Mouse (Mus musculus) liver, embryonic 13.5 days (tissue): ENCODE data around the gene Cobll1. TPM values are rescaled to one million over a fixed set of nuclear protein-coding genes. Genes with fewer than 3 reads are reported as not detected.

Experiments used
- ATAC-seq: fragments of 200-750 bp; cut with Nextera tagmentation; 2 replicates; pipeline ENCODE4 v1.8.0; 2017; ENCODE audit warnings: low read depth, mild to moderate bottlenecking, moderate number of reproducible peaks, moderate library complexity
- DNase-seq: peaks from one replicate; pipeline ENCODE4 v3.0.0; 2022
- H3K27ac ChIP-seq: fragments of 300-500 bp; sonication (generic); 2 replicates; pipeline ENCODE4 v1.5.1; 2015; ENCODE audit warnings: moderate library complexity, mild to moderate bottlenecking, inconsistent platforms
- H3K27me3 ChIP-seq: fragments of 300-500 bp; sonication (generic); 2 replicates; pipeline ENCODE4 v1.6.1; 2015; ENCODE audit warnings: mild to moderate bottlenecking, inconsistent platforms
- H3K36me3 ChIP-seq: fragments of 300-500 bp; sonication (generic); 2 replicates; pipeline ENCODE4 v1.6.1; 2015; ENCODE audit warnings: mild to moderate bottlenecking, inconsistent platforms
- H3K4me1 ChIP-seq: fragments of 300-500 bp; sonication (generic); replicated peaks from 2 replicates; pipeline ENCODE4 v1.6.1; 2015; ENCODE audit warnings: inconsistent platforms
- H3K4me2 ChIP-seq: fragments of 300-500 bp; sonication (generic); 2 replicates; pipeline ENCODE4 v1.6.1; 2015; ENCODE audit warnings: inconsistent platforms, mild to moderate bottlenecking, moderate library complexity
- H3K4me3 ChIP-seq: fragments of 300-500 bp; sonication (generic); replicated peaks from 2 replicates; pipeline ENCODE4 v1.5.1; 2015; ENCODE audit warnings: mild to moderate bottlenecking, inconsistent platforms
- H3K9ac ChIP-seq: fragments of 300-500 bp; sonication (generic); 2 replicates; pipeline ENCODE4 v1.6.1; 2015; ENCODE audit warnings: mild to moderate bottlenecking, inconsistent platforms
- H3K9me3 ChIP-seq: fragments of 300-500 bp; sonication (generic); replicated peaks from 2 replicates; pipeline ENCODE4 v1.6.1; 2016; ENCODE audit warnings: inconsistent platforms
- WGBS: fragments of 180-500 bp; shearing (Covaris S2); methylation state at CpG from one replicate; pipeline ENCODE4 v1.1.7; 2015; ENCODE audit not compliant: insufficient replicate concordance; 5-methylcytosine and 5-hydroxymethylcytosine counted together
- polyA plus RNA-seq: library from polyadenylated mRNA; unstranded; fragments of >200 nt; fragmentation: Nextera tagmentation; extraction: Ambion mirVana; gene quantifications from 2 replicates; pipeline ENCODE4 v1.2.1, GENCODE M21; 2015

Gene Cobll1
- polyA plus RNA-seq, 1 experiment from 2014 or later: 2.3 TPM

- Histone ChIP-seq H3K4me3 (no peak overlapping the region), H3K4me1 (no peaks in the 10 kb centered on the region), H3K4me2 (no peak overlapping the region), H3K9me3 (no peaks in the 10 kb centered on the region), H3K27ac (no peak overlapping the region), H3K9ac (no peak overlapping the region), H3K36me3 (no peaks in the 10 kb centered on the region), H3K27me3 (no peaks in the 10 kb centered on the region)
- ATAC-seq (no peak), DNase-seq (no peak)
- 71% methylated on average over 9 of the region's 9 CpGs for WGBS
These were observed 20.9 kb downstream of the Cobll1 start for GRCm38 (mm10) chr2:65218318-65218717.

GRCm38 (mm10) chr2:65217677-65218076 is 21.5 kb downstream of the Cobll1 start:
- Histone ChIP-seq H3K9ac (no peak overlapping the region), H3K4me1 (no peaks in the 10 kb centered on the region), H3K9me3 (no peaks in the 10 kb centered on the region), H3K27me3 (no peaks in the 10 kb centered on the region), H3K4me2 (no peak overlapping the region), H3K36me3 (no peaks in the 10 kb centered on the region), H3K27ac (no peak overlapping the region), H3K4me3 (no peak overlapping the region)
- WGBS: 78% methylated on average over 6 of the region's 6 CpGs
- no peak for DNase-seq
- no peak for ATAC-seq

GRCm38 (mm10) chr2:65216163-65216562 is 23.0 kb downstream of the Cobll1 start:
- H3K9me3 ChIP-seq: no peaks in the 10 kb centered on the region
- DNase-seq (no peak), ATAC-seq (no peak)
- no peak overlapping the region for H3K4me3 ChIP-seq
- H3K4me2 ChIP-seq: no peak overlapping the region
- no peak overlapping the region for H3K27ac ChIP-seq
- H3K4me1 ChIP-seq: no peaks in the 10 kb centered on the region
- no peaks in the 10 kb centered on the region for H3K27me3 ChIP-seq
- H3K36me3 ChIP-seq: no peaks in the 10 kb centered on the region
- no peak overlapping the region for H3K9ac ChIP-seq

GRCm38 (mm10) chr2:65214556-65214955 is 24.6 kb downstream of the Cobll1 start:
- no peaks in the 10 kb centered on the region for H3K27me3 ChIP-seq
- DNase-seq: no peak
- H3K9ac ChIP-seq: no peak overlapping the region
- no peaks in the 10 kb centered on the region for H3K36me3 ChIP-seq
- WGBS: 76% methylated on average over 1 of the region's 1 CpGs
- no peak overlapping the region for H3K4me3 ChIP-seq
- H3K4me2 ChIP-seq: no peak overlapping the region
- no peak for ATAC-seq
- no peaks in the 10 kb centered on the region for H3K4me1 ChIP-seq
- H3K9me3 ChIP-seq: no peaks in the 10 kb centered on the region
- H3K27ac ChIP-seq: no peak overlapping the region

- H3K36me3 ChIP-seq: no peaks in the 10 kb centered on the region
- H3K27ac ChIP-seq: no peak overlapping the region
- DNase-seq: no peak
- no peak for ATAC-seq
- no peaks in the 10 kb centered on the region for H3K27me3 ChIP-seq
- H3K9ac ChIP-seq: no peak overlapping the region
- H3K4me2 ChIP-seq: no peak overlapping the region
- WGBS: 70% methylated on average over 3 of the region's 3 CpGs
- no peak overlapping the region for H3K4me3 ChIP-seq
- H3K4me1 ChIP-seq: no peaks in the 10 kb centered on the region
- no peaks in the 10 kb centered on the region for H3K9me3 ChIP-seq
These were observed 25.5 kb downstream of the Cobll1 start for GRCm38 (mm10) chr2:65213675-65214074.

- no peak overlapping the region for H3K27ac ChIP-seq
- no peak for ATAC-seq
- no peak for DNase-seq
- no peaks in the 10 kb centered on the region for H3K27me3 ChIP-seq
- H3K4me2 ChIP-seq: no peak overlapping the region
- H3K4me1 ChIP-seq: no peaks in the 10 kb centered on the region
- no peaks in the 10 kb centered on the region for H3K9me3 ChIP-seq
- no peak overlapping the region for H3K9ac ChIP-seq
- no peaks in the 10 kb centered on the region for H3K36me3 ChIP-seq
- 66% methylated on average over 3 of the region's 3 CpGs for WGBS
- H3K4me3 ChIP-seq: no peak overlapping the region
These were observed 27.6 kb downstream of the Cobll1 start for GRCm38 (mm10) chr2:65211620-65212019.

GRCm38 (mm10) chr2:65207750-65208149 is 31.5 kb downstream of the Cobll1 start:
- no peaks in the 10 kb centered on the region for H3K27me3 ChIP-seq
- no peak overlapping the region for H3K9ac ChIP-seq
- no peaks in the 10 kb centered on the region for H3K4me1 ChIP-seq
- ATAC-seq: no peak
- no peak overlapping the region for H3K27ac ChIP-seq
- no peak overlapping the region for H3K4me2 ChIP-seq
- WGBS: 61% methylated on average over 2 of the region's 2 CpGs
- no peak overlapping the region for H3K4me3 ChIP-seq
- no peaks in the 10 kb centered on the region for H3K36me3 ChIP-seq
- no peak for DNase-seq
- no peaks in the 10 kb centered on the region for H3K9me3 ChIP-seq

GRCm38 (mm10) chr2:65203699-65204098 is 35.5 kb downstream of the Cobll1 start:
- H3K4me2 ChIP-seq: no peak overlapping the region
- no peak for DNase-seq
- H3K4me3 ChIP-seq: no peak overlapping the region
- no peak overlapping the region for H3K9ac ChIP-seq
- no peaks in the 10 kb centered on the region for H3K9me3 ChIP-seq
- no peaks in the 10 kb centered on the region for H3K36me3 ChIP-seq
- WGBS: 62% methylated on average over 7 of the region's 7 CpGs
- H3K4me1 ChIP-seq: no peaks in the 10 kb centered on the region
- no peak for ATAC-seq
- H3K27me3 ChIP-seq: no peaks in the 10 kb centered on the region
- no peak overlapping the region for H3K27ac ChIP-seq

GRCm38 (mm10) chr2:65199706-65200105 is 39.5 kb downstream of the Cobll1 start:
- H3K4me2 ChIP-seq: no peak overlapping the region
- WGBS: 59% methylated on average over 9 of the region's 9 CpGs

GRCm38 (mm10) chr2:65198605-65199004 is 40.6 kb downstream of the Cobll1 start:
- DNase-seq: no peak
- 66% methylated on average over 3 of the region's 3 CpGs for WGBS
- H3K9me3 ChIP-seq: no peaks in the 10 kb centered on the region
- no peak overlapping the region for H3K4me3 ChIP-seq
- H3K9ac ChIP-seq: no peak overlapping the region
- ATAC-seq: no peak
- no peak overlapping the region for H3K4me2 ChIP-seq
- no peaks in the 10 kb centered on the region for H3K27me3 ChIP-seq
- no peak overlapping the region for H3K27ac ChIP-seq
- no peaks in the 10 kb centered on the region for H3K4me1 ChIP-seq
- H3K36me3 ChIP-seq: no peaks in the 10 kb centered on the region

More at GRCm38 (mm10) chr2:65199706-65200105, 39.5 kb downstream of the Cobll1 start:
- no peaks in the 10 kb centered on the region for H3K9me3 ChIP-seq
- no peak overlapping the region for H3K27ac ChIP-seq
- DNase-seq (no peak), ATAC-seq (no peak)
- H3K36me3 ChIP-seq: no peaks in the 10 kb centered on the region
- no peaks in the 10 kb centered on the region for H3K27me3 ChIP-seq
- H3K4me1 ChIP-seq: no peaks in the 10 kb centered on the region
- H3K9ac ChIP-seq: no peak overlapping the region
- H3K4me3 ChIP-seq: no peak overlapping the region

- Histone ChIP-seq H3K4me3 (no peak overlapping the region), H3K4me1 (no peaks in the 10 kb centered on the region), H3K27ac (no peak overlapping the region), H3K4me2 (no peak overlapping the region), H3K9ac (no peak overlapping the region), H3K27me3 (no peaks in the 10 kb centered on the region), H3K9me3 (no peaks in the 10 kb centered on the region), H3K36me3 (no peaks in the 10 kb centered on the region)
- ATAC-seq (no peak), DNase-seq (no peak)
- 68% methylated on average over 1 of the region's 1 CpGs for WGBS
These were observed 42.2 kb downstream of the Cobll1 start for GRCm38 (mm10) chr2:65196994-65197393.

- Histone ChIP-seq H3K4me1 (peaks cover 4% of the 10 kb centered on the region; the same call in 1 of the 2 replicates), H3K27ac (no peak overlapping the region), H3K27me3 (no peaks in the 10 kb centered on the region), H3K4me2 (no peak overlapping the region), H3K9me3 (no peaks in the 10 kb centered on the region), H3K9ac (no peak overlapping the region), H3K36me3 (no peaks in the 10 kb centered on the region), H3K4me3 (no peak overlapping the region)
- no peak for DNase-seq
- ATAC-seq: no peak
- 68% methylated on average over 9 of the region's 9 CpGs for WGBS
These were observed 43.8 kb downstream of the Cobll1 start for GRCm38 (mm10) chr2:65195233-65196010.
